Mouse (Mus musculus): ENCODE measurements around the gene Aunip. TPM values are rescaled to one million over a fixed set of nuclear protein-coding genes. Genes with fewer than 3 reads are reported as not detected.
A peak's percentile ranks its signal among the peaks of the same experiment; 100 is the strongest.

Gene Aunip
- polyA plus RNA-seq, 1 experiment from 2014 or later: 7.6 TPM

GRCm38 (mm10) chr4:134523447-134523846 lies 12.6 kb downstream of the Aunip start:
- peaks cover 34% of the 10 kb centered on the region for H3K36me3 ChIP-seq
- no peak overlapping the region for H3K4me3 ChIP-seq
- no peaks in the 10 kb centered on the region for H3K4me1 ChIP-seq
- 92% methylated on average over 4 of the region's 4 CpGs for WGBS
- no peak overlapping the region for H3K9ac ChIP-seq
- H3K27ac ChIP-seq: no peak overlapping the region
- no peak for ATAC-seq (ENCODE audit: low FRiP score)
- H3K27me3 ChIP-seq: no peaks in the 10 kb centered on the region
- no peak overlapping the region for H3K4me2 ChIP-seq (replicated peaks)
- no peaks in the 10 kb centered on the region for H3K9me3 ChIP-seq (replicated peaks)

- Histone ChIP-seq H3K4me1 (no peaks in the 10 kb centered on the region), H3K27me3 (no peaks in the 10 kb centered on the region), H3K9ac (no peak overlapping the region), H3K4me2 (replicated peaks) (no peak overlapping the region), H3K27ac (no peak overlapping the region), H3K36me3 (peaks cover 57% of the 10 kb centered on the region), H3K4me3 (no peak overlapping the region), H3K9me3 (replicated peaks) (no peaks in the 10 kb centered on the region)
- 77% methylated on average over 5 of the region's 5 CpGs for WGBS
- ATAC-seq (ENCODE audit: low FRiP score): no peak
Measured at GRCm38 (mm10) chr4:134525806-134526205, 15.0 kb downstream of the Aunip start.

GRCm38 (mm10) chr4:134526220-134526619 lies 15.4 kb downstream of the Aunip start:
- WGBS: 92% methylated on average over 5 of the region's 5 CpGs
- no peaks in the 10 kb centered on the region for H3K9me3 ChIP-seq (replicated peaks)
- peaks cover 61% of the 10 kb centered on the region for H3K36me3 ChIP-seq
- no peak overlapping the region for H3K4me2 ChIP-seq (replicated peaks)
- H3K27me3 ChIP-seq: no peaks in the 10 kb centered on the region
- ATAC-seq (ENCODE audit: low FRiP score): no peak
- no peak overlapping the region for H3K27ac ChIP-seq
- H3K4me1 ChIP-seq: no peaks in the 10 kb centered on the region
- H3K4me3 ChIP-seq: no peak overlapping the region
- H3K9ac ChIP-seq: no peak overlapping the region

DNA sequence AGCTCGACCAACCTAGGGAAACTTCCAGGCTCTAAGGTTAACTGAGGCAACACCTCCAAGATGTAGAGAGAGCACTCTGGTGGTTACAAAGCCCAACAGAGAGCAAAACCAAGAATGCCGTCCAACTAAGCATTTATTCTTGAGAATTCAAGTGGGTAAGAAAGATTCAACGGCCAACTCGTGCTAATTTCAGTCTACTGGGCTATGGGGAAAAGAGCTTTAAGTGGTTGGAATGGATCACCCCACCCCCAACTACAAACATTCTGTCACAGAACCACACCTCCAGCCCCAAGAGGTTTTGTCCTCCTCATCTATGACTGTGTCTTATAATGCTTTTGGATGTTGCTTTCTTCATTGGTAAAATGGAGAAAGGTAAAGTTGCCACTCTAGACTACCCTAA lies 22.1 kb downstream of the Aunip start:
- Histone ChIP-seq H3K4me3 (no peak overlapping the region), H3K9ac (no peak overlapping the region), H3K9me3 (replicated peaks) (no peaks in the 10 kb centered on the region), H3K4me1 (peaks cover 14% of the 10 kb centered on the region), H3K4me2 (replicated peaks) (no peak overlapping the region), H3K27ac (no peak overlapping the region), H3K27me3 (no peaks in the 10 kb centered on the region), H3K36me3 (peaks cover 32% of the 10 kb centered on the region)
- 93% methylated on average over 4 of the region's 4 CpGs for WGBS
- ATAC-seq (ENCODE audit: low FRiP score): no peak

DNA sequence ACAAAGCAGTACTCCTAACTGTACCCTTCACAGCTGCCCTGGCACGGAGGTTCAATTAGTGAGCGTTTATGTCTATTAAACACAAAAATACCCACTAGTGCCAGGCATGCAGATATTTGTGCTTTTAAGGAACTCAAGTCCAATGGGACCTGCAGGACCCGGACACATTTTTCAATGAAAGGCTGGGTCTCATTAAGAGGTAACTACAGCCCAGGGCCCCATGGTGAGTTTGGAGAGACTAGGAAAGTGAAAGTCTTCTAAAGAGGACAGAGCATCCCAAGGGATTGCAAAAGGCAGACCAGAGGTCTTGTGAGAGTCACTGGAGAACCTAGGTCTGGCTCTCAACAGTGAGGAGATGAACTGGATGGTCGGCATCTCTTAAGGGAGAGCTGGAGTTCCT lies 22.6 kb downstream of the Aunip start:
- Histone ChIP-seq H3K9me3 (replicated peaks) (no peaks in the 10 kb centered on the region), H3K27ac (no peak overlapping the region), H3K9ac (no peak overlapping the region), H3K4me3 (0 out of 2 replicates have a peak overlapping the region, but pooled peaks have one; percentile 96), H3K4me1 (peaks cover 14% of the 10 kb centered on the region), H3K27me3 (no peaks in the 10 kb centered on the region), H3K36me3 (peaks cover 32% of the 10 kb centered on the region), H3K4me2 (replicated peaks) (peak overlapping the region; percentile 83)
- ATAC-seq (ENCODE audit: low FRiP score): no peak
- 88% methylated on average over 4 of the region's 4 CpGs for WGBS

DNA sequence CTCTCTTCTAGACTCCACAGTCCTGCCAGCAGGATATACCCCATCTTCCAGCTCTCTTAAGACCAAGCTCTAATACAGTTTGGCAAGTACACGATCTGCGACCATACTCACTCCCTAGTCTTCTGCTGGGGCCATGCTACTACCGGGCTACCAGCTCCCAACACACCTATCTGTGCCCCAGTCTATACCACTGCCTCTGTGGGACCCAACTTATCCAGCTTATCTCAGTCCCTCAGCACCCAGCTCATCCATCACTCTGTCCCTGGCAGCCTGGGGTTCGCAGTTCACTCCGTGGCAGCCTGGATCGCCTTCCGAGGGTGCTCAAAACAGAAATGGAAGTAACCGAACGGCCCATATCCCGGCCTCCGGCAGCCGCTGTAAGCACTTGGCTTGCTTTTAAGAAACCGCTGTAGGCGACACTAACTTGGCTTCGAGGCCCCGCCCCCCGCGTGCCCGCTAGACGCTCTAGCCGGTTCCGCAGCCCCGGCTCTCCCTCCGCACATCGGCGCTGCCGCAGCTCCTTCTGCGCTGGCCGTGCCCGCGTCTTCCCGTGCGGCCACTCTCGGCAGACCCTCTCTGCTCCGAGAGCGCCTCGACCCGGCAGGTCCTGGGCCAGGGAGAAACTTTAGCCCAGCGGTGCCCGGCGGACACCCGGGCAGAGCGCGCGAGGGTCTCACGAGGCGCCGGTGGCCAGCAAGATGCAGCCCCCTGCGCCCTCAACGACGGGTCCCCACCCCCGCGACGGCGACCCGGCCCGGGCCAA lies 23.5 kb downstream of the Aunip start:
- Histone ChIP-seq H3K4me3 (peak overlapping the region; percentile 96), H3K9me3 (replicated peaks) (no peaks in the 10 kb centered on the region), H3K27me3 (no peaks in the 10 kb centered on the region), H3K4me1 (peaks cover 14% of the 10 kb centered on the region), H3K36me3 (peaks cover 32% of the 10 kb centered on the region), H3K27ac (peak overlapping the region; percentile 87), H3K4me2 (replicated peaks) (peak overlapping the region; percentile 83), H3K9ac (peak overlapping the region; percentile 87)
- WGBS: 1% methylated on average over 57 of the region's 57 CpGs
- ATAC-seq (ENCODE audit: low FRiP score): peak; percentile 26

DNA sequence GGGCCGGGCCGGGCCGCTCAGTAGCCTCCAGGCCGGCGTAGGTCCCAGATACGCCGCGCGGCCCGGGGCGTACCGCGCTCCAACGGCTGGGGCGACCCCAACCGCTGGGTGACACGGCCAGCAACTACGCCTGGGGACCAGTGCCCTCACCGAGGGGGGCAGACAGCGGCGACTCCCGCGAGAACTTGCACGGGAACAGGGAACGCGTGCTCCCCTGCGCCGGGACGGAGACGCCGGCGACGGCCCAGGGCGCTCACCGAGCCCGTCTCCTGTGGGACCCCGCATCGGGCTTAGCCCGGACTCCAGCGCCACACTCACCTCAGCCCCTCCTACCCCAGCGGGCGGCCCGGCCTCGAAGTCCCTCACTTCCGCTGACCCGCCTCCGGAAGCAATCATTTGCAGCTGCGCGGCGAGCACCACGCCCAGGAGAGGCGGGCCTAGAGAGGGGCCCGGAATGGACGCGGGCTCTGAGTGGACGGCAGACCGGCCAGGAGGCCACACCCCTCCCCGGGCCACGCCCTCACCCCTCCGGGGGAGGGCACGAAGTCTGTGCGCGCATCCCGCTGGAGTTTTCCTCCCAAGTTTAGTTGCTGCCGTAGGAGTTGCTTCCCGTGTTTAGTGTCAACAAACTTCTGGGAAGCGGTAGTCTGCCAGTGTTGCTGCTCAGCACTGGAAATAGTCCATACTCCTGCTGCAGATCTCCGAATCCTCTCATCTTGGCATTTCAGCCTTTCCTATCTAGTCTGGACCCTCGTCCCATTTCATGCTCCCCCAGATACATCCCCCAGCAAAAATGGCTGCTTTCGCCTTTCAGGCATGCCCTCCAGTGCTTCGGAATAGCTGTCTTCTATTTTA lies 24.4 kb downstream of the Aunip start, which contains the start of gene Mtfr1l:
Gene Mtfr1l, minus strand, starts transcription at position 456 of the 855 bp plus-strand sequence.
- peaks cover 32% of the 10 kb centered on the region for H3K36me3 ChIP-seq
- under 1% methylated on average over 70 of the region's 71 CpGs for WGBS

GRCm38 (mm10) chr4:134535787-134536151 lies 25.0 kb downstream of the Aunip start:
- Histone ChIP-seq H3K4me2 (replicated peaks) (peak overlapping the region; percentile 83), H3K36me3 (peaks cover 32% of the 10 kb centered on the region), H3K27me3 (no peaks in the 10 kb centered on the region), H3K9me3 (replicated peaks) (no peaks in the 10 kb centered on the region), H3K27ac (no peak overlapping the region), H3K4me1 (peaks cover 14% of the 10 kb centered on the region), H3K4me3 (peak overlapping the region; percentile 96), H3K9ac (peak overlapping the region; percentile 40; the same call in 1 of the 2 replicates)
- 17% methylated on average over 8 of the region's 8 CpGs for WGBS
- no peak for ATAC-seq (ENCODE audit: low FRiP score)

More for the DNA sequence above, 24.4 kb downstream of the Aunip start, which contains the start of gene Mtfr1l:
- Histone ChIP-seq H3K4me3 (peak within 1 kb of the TSS; percentile 96), H3K4me1 (peaks cover 14% of the 10 kb centered on the region), H3K27me3 (no peaks in the 10 kb centered on the region), H3K27ac (peak within 1 kb of the TSS; percentile 87), H3K4me2 (replicated peaks) (peak within 1 kb of the TSS; percentile 83), H3K9me3 (replicated peaks) (no peaks in the 10 kb centered on the region), H3K9ac (peak within 1 kb of the TSS; percentile 87)
- ATAC-seq (ENCODE audit: low FRiP score): peak; percentile 97

- Histone ChIP-seq H3K9me3 (replicated peaks) (no peaks in the 10 kb centered on the region), H3K9ac (no peak overlapping the region), H3K4me1 (peaks cover 7% of the 10 kb centered on the region), H3K4me2 (replicated peaks) (no peak overlapping the region), H3K4me3 (no peak overlapping the region), H3K27me3 (no peaks in the 10 kb centered on the region), H3K27ac (no peak overlapping the region), H3K36me3 (peaks cover 54% of the 10 kb centered on the region)
- ATAC-seq (ENCODE audit: low FRiP score): no peak
- WGBS: 90% methylated on average over 10 of the region's 10 CpGs
Measured at GRCm38 (mm10) chr4:134538997-134539580, 28.3 kb downstream of the Aunip start.

DNA sequence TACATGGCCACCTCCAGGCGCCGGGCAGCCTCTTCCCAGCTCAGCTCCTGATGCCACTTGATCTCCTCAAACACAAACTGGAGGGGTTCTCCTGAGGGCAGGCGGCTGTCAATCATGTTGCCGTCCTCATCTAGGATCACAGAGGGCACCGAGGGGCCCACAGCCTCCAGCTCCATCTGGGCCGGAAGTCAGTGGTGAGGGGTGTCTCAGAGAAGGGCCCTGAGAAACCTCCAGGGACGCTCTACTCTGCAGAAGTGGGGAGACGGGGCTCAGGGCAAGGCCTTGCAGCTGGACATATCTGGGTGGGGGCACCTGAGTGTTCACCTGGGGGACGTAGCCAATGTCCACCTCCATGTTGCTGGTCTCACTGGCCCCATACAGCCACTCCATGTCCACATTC lies 31.9 kb downstream of the Aunip start:
- 92% methylated on average over 9 of the region's 9 CpGs for WGBS
- Histone ChIP-seq H3K9me3 (replicated peaks) (no peaks in the 10 kb centered on the region), H3K36me3 (peaks cover 90% of the 10 kb centered on the region), H3K4me1 (peaks cover 11% of the 10 kb centered on the region), H3K9ac (no peak overlapping the region; the same call in 1 of the 2 replicates), H3K27me3 (no peaks in the 10 kb centered on the region), H3K4me2 (replicated peaks) (no peak overlapping the region), H3K27ac (no peak overlapping the region), H3K4me3 (no peak overlapping the region)
- no peak; the same call in 1 of the 2 replicates for ATAC-seq (ENCODE audit: low FRiP score)

GRCm38 (mm10) chr4:134543261-134543660 lies 32.5 kb downstream of the Aunip start:
- Histone ChIP-seq H3K27ac (no peak overlapping the region), H3K4me3 (no peak overlapping the region), H3K9me3 (replicated peaks) (no peaks in the 10 kb centered on the region), H3K4me1 (peaks cover 12% of the 10 kb centered on the region), H3K9ac (no peak overlapping the region), H3K27me3 (no peaks in the 10 kb centered on the region), H3K4me2 (replicated peaks) (no peak overlapping the region), H3K36me3 (peaks cover 90% of the 10 kb centered on the region)
- 14% methylated on average over 5 of the region's 5 CpGs for WGBS
- peak; percentile 48 for ATAC-seq (ENCODE audit: low FRiP score)
